Mouse (Mus musculus) liver, embryonic 13.5 days (tissue): Measurements from ENCODE around the gene Elovl6. TPM values are rescaled to one million over a fixed set of nuclear protein-coding genes. Genes with fewer than 3 reads are reported as not detected.
A peak's percentile ranks its signal among the peaks of the same experiment; 100 is the strongest.

ENCODE experiments used
- ATAC-seq: fragments of 200-750 bp; cut with Nextera tagmentation; 2 replicates; pipeline ENCODE4 v1.8.0; 2017; ENCODE audit warnings: low read depth, mild to moderate bottlenecking, moderate number of reproducible peaks, moderate library complexity
- DNase-seq: peaks from one replicate; pipeline ENCODE4 v3.0.0; 2022
- H3K27ac ChIP-seq: fragments of 300-500 bp; sonication (generic); 2 replicates; pipeline ENCODE4 v1.5.1; 2015; ENCODE audit warnings: moderate library complexity, mild to moderate bottlenecking, inconsistent platforms
- H3K27me3 ChIP-seq: fragments of 300-500 bp; sonication (generic); 2 replicates; pipeline ENCODE4 v1.6.1; 2015; ENCODE audit warnings: mild to moderate bottlenecking, inconsistent platforms
- H3K36me3 ChIP-seq: fragments of 300-500 bp; sonication (generic); 2 replicates; pipeline ENCODE4 v1.6.1; 2015; ENCODE audit warnings: mild to moderate bottlenecking, inconsistent platforms
- H3K4me1 ChIP-seq: fragments of 300-500 bp; sonication (generic); replicated peaks from 2 replicates; pipeline ENCODE4 v1.6.1; 2015; ENCODE audit warnings: inconsistent platforms
- H3K4me2 ChIP-seq: fragments of 300-500 bp; sonication (generic); 2 replicates; pipeline ENCODE4 v1.6.1; 2015; ENCODE audit warnings: inconsistent platforms, mild to moderate bottlenecking, moderate library complexity
- H3K4me3 ChIP-seq: fragments of 300-500 bp; sonication (generic); replicated peaks from 2 replicates; pipeline ENCODE4 v1.5.1; 2015; ENCODE audit warnings: mild to moderate bottlenecking, inconsistent platforms
- H3K9ac ChIP-seq: fragments of 300-500 bp; sonication (generic); 2 replicates; pipeline ENCODE4 v1.6.1; 2015; ENCODE audit warnings: mild to moderate bottlenecking, inconsistent platforms
- H3K9me3 ChIP-seq: fragments of 300-500 bp; sonication (generic); replicated peaks from 2 replicates; pipeline ENCODE4 v1.6.1; 2016; ENCODE audit warnings: inconsistent platforms
- WGBS: fragments of 180-500 bp; shearing (Covaris S2); methylation state at CpG from one replicate; pipeline ENCODE4 v1.1.7; 2015; ENCODE audit not compliant: insufficient replicate concordance; 5-methylcytosine and 5-hydroxymethylcytosine counted together
- polyA plus RNA-seq: library from polyadenylated mRNA; unstranded; fragments of >200 nt; fragmentation: Nextera tagmentation; extraction: Ambion mirVana; gene quantifications from 2 replicates; pipeline ENCODE4 v1.2.1, GENCODE M21; 2015

Elovl6 gene
- polyA plus RNA-seq, 1 experiment from 2014 or later = 10.4 TPM

- DNase-seq (no peak), ATAC-seq (no peak)
- no peak overlapping the region for H3K4me2 ChIP-seq
- no peaks in the 10 kb centered on the region for H3K4me1 ChIP-seq
- no peaks in the 10 kb centered on the region for H3K9me3 ChIP-seq
- no peak overlapping the region for H3K27ac ChIP-seq
- WGBS = 71% methylated on average over 5 of the region's 5 CpGs
- no peaks in the 10 kb centered on the region for H3K36me3 ChIP-seq
- no peaks in the 10 kb centered on the region for H3K27me3 ChIP-seq
- H3K9ac ChIP-seq = no peak overlapping the region
- H3K4me3 ChIP-seq = no peak overlapping the region
Measured at GRCm38 (mm10) chr3:129648598-129648997, 116.4 kb downstream of the Elovl6 start.

- WGBS = 67% methylated on average over 8 of the region's 8 CpGs
Measured at GRCm38 (mm10) chr3:129649586-129650292, 117.6 kb downstream of the Elovl6 start.

GRCm38 (mm10) chr3:129650293-129650612 is 118.1 kb downstream of the Elovl6 start:
- no peak overlapping the region for H3K9ac ChIP-seq
- no peaks in the 10 kb centered on the region for H3K4me1 ChIP-seq
- no peaks in the 10 kb centered on the region for H3K27me3 ChIP-seq
- no peak for DNase-seq
- H3K36me3 ChIP-seq = no peaks in the 10 kb centered on the region
- H3K9me3 ChIP-seq = no peaks in the 10 kb centered on the region
- H3K4me3 ChIP-seq = no peak overlapping the region
- ATAC-seq = no peak
- H3K27ac ChIP-seq = no peak overlapping the region
- H3K4me2 ChIP-seq = no peak overlapping the region

More at GRCm38 (mm10) chr3:129649586-129650292, 117.6 kb downstream of the Elovl6 start:
- no peaks in the 10 kb centered on the region for H3K4me1 ChIP-seq
- H3K36me3 ChIP-seq = no peaks in the 10 kb centered on the region
- H3K9ac ChIP-seq = no peak overlapping the region
- ATAC-seq (no peak), DNase-seq (no peak)
- no peak overlapping the region for H3K27ac ChIP-seq
- no peaks in the 10 kb centered on the region for H3K9me3 ChIP-seq
- H3K4me2 ChIP-seq = no peak overlapping the region
- no peaks in the 10 kb centered on the region for H3K27me3 ChIP-seq
- H3K4me3 ChIP-seq = no peak overlapping the region

GRCm38 (mm10) chr3:129650931-129651330 is 118.8 kb downstream of the Elovl6 start:
- no peak overlapping the region for H3K4me3 ChIP-seq
- no peak overlapping the region for H3K27ac ChIP-seq
- no peak overlapping the region for H3K4me2 ChIP-seq
- no peak for ATAC-seq
- 38% methylated on average over 1 of the region's 1 CpGs for WGBS
- H3K4me1 ChIP-seq = no peaks in the 10 kb centered on the region
- no peaks in the 10 kb centered on the region for H3K36me3 ChIP-seq
- no peaks in the 10 kb centered on the region for H3K27me3 ChIP-seq
- DNase-seq = no peak
- H3K9ac ChIP-seq = no peak overlapping the region
- no peaks in the 10 kb centered on the region for H3K9me3 ChIP-seq

GRCm38 (mm10) chr3:129651765-129652164 is 119.6 kb downstream of the Elovl6 start:
- ATAC-seq (no peak), DNase-seq (no peak)
- Histone ChIP-seq H3K27ac (no peak overlapping the region), H3K4me1 (no peaks in the 10 kb centered on the region), H3K9me3 (no peaks in the 10 kb centered on the region), H3K4me3 (no peak overlapping the region), H3K27me3 (no peaks in the 10 kb centered on the region), H3K36me3 (no peaks in the 10 kb centered on the region), H3K4me2 (no peak overlapping the region), H3K9ac (no peak overlapping the region)
- 75% methylated on average over 8 of the region's 8 CpGs for WGBS

GRCm38 (mm10) chr3:129652476-129652875 is 120.3 kb downstream of the Elovl6 start:
- DNase-seq (no peak), ATAC-seq (no peak)
- Histone ChIP-seq H3K27ac (no peak overlapping the region), H3K36me3 (no peaks in the 10 kb centered on the region), H3K9ac (no peak overlapping the region), H3K4me3 (no peak overlapping the region), H3K4me2 (no peak overlapping the region), H3K4me1 (no peaks in the 10 kb centered on the region), H3K9me3 (no peaks in the 10 kb centered on the region), H3K27me3 (no peaks in the 10 kb centered on the region)
- WGBS = 63% methylated on average over 4 of the region's 4 CpGs

GRCm38 (mm10) chr3:129656540-129656939 is 124.4 kb downstream of the Elovl6 start:
- no peak for DNase-seq
- no peak for ATAC-seq
- Histone ChIP-seq H3K27ac (no peak overlapping the region), H3K4me2 (no peak overlapping the region), H3K4me3 (no peak overlapping the region), H3K27me3 (no peaks in the 10 kb centered on the region), H3K9ac (no peak overlapping the region), H3K9me3 (no peaks in the 10 kb centered on the region), H3K4me1 (no peaks in the 10 kb centered on the region), H3K36me3 (no peaks in the 10 kb centered on the region)
- 57% methylated on average over 4 of the region's 4 CpGs for WGBS

- no peak for DNase-seq
- H3K4me2 ChIP-seq = no peak overlapping the region
- H3K36me3 ChIP-seq = no peaks in the 10 kb centered on the region
- no peak overlapping the region for H3K4me3 ChIP-seq
- no peak for ATAC-seq
- WGBS = 77% methylated on average over 9 of the region's 9 CpGs
- H3K9me3 ChIP-seq = no peaks in the 10 kb centered on the region
- H3K27ac ChIP-seq = no peak overlapping the region
- no peak overlapping the region for H3K9ac ChIP-seq
- H3K27me3 ChIP-seq = no peaks in the 10 kb centered on the region
- H3K4me1 ChIP-seq = no peaks in the 10 kb centered on the region
Measured at GRCm38 (mm10) chr3:129657222-129657621, 125.1 kb downstream of the Elovl6 start.

- no peaks in the 10 kb centered on the region for H3K4me1 ChIP-seq
- no peaks in the 10 kb centered on the region for H3K36me3 ChIP-seq
- H3K9ac ChIP-seq = no peak overlapping the region
- H3K9me3 ChIP-seq = no peaks in the 10 kb centered on the region
- WGBS = 48% methylated on average over 11 of the region's 11 CpGs
- H3K27ac ChIP-seq = no peak overlapping the region
- ATAC-seq (no peak), DNase-seq (no peak)
- H3K4me2 ChIP-seq = no peak overlapping the region
- H3K4me3 ChIP-seq = no peak overlapping the region
- H3K27me3 ChIP-seq = no peaks in the 10 kb centered on the region
Measured at GRCm38 (mm10) chr3:129657775-129658174, 125.6 kb downstream of the Elovl6 start.

GRCm38 (mm10) chr3:129658776-129659175 is 126.6 kb downstream of the Elovl6 start:
- H3K36me3 ChIP-seq = no peaks in the 10 kb centered on the region
- H3K9me3 ChIP-seq = no peaks in the 10 kb centered on the region
- no peak overlapping the region for H3K4me3 ChIP-seq
- H3K27me3 ChIP-seq = no peaks in the 10 kb centered on the region
- H3K27ac ChIP-seq = no peak overlapping the region
- 39% methylated on average over 7 of the region's 7 CpGs for WGBS
- no peaks in the 10 kb centered on the region for H3K4me1 ChIP-seq
- no peak overlapping the region for H3K9ac ChIP-seq
- DNase-seq = no peak
- 0 out of 2 replicates have a peak, but pooled peaks have one; percentile 29 for ATAC-seq
- no peak overlapping the region for H3K4me2 ChIP-seq

GRCm38 (mm10) chr3:129663906-129664305 is 131.8 kb downstream of the Elovl6 start:
- H3K9me3 ChIP-seq = no peaks in the 10 kb centered on the region
- no peak for ATAC-seq
- 39% methylated on average over 2 of the region's 2 CpGs for WGBS

GRCm38 (mm10) chr3:129675923-129676322 is 143.8 kb downstream of the Elovl6 start:
- no peak overlapping the region for H3K27ac ChIP-seq
- no peaks in the 10 kb centered on the region for H3K36me3 ChIP-seq
- H3K9me3 ChIP-seq = no peaks in the 10 kb centered on the region
- ATAC-seq (no peak), DNase-seq (no peak)
- no peak overlapping the region for H3K4me3 ChIP-seq
- no peaks in the 10 kb centered on the region for H3K4me1 ChIP-seq
- WGBS = 79% methylated on average over 7 of the region's 7 CpGs
- H3K4me2 ChIP-seq = no peak overlapping the region
- no peak overlapping the region for H3K9ac ChIP-seq
- H3K27me3 ChIP-seq = no peaks in the 10 kb centered on the region

More at GRCm38 (mm10) chr3:129663906-129664305, 131.8 kb downstream of the Elovl6 start:
- no peak overlapping the region for H3K9ac ChIP-seq
- H3K36me3 ChIP-seq = no peaks in the 10 kb centered on the region
- no peaks in the 10 kb centered on the region for H3K27me3 ChIP-seq
- no peak overlapping the region for H3K27ac ChIP-seq
- no peak overlapping the region for H3K4me2 ChIP-seq
- no peak overlapping the region for H3K4me3 ChIP-seq
- no peak for DNase-seq
- H3K4me1 ChIP-seq = no peaks in the 10 kb centered on the region
